Mouse (Mus musculus) lung, adult 18-20 months (tissue): Measurements from ENCODE around the gene Rgs12.

Experiments used
- DNase-seq, 2 experiments: peaks; one replicate each; pipeline ENCODE4 v3.0.0; 2022; ENCODE audit warnings: mixed read lengths in 2 of 2

Gene Rgs12

DNA sequence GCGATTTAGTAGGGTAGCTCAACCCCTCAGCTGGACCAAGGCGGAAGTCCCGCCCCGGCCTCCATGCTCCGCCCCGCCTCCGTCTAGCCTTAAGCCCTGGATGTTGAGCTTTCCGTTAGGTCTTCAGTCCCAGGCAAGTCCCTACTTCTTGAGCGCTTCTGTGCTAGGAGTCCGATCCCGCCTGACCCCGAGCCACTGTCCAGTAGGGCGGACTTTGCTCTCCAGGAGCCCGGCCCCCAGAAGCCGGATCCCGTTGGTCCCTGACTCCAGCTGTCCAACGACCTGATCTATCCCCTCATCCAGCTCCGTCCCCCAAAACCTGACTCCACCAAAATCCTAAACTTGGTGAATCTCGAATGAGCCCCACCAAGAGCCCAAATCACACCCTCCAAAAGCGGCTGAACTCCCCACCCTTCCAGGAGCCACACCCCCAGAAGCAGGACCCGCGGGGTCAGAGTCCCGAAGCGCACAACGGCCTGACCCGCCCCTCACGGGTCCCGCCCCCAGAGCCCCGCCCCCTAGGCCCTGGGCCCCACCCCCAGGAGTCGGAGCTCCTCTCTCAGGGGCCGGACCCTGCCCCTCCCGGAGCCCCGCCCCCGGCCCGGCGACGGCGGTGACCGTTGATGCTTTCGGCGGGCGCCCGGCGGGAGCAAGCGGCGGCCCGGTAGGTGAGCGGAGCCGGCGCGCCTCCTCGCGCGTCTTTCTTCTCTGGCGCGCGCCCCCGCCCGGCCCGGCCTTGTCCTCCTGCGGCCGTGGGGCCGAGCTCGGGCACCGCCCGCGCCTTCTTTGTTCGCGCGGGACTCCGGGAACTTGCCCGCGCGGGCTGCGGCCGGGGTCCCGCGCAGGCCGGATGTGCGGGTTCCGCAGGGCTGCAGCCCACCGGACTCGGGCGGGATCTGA, at the start of gene Rgs12:
Rgs12 (plus strand) TSS at position 585 of the 900 bp plus-strand sequence.
- DNase-seq: peak; percentile 86 to 92

DNA sequence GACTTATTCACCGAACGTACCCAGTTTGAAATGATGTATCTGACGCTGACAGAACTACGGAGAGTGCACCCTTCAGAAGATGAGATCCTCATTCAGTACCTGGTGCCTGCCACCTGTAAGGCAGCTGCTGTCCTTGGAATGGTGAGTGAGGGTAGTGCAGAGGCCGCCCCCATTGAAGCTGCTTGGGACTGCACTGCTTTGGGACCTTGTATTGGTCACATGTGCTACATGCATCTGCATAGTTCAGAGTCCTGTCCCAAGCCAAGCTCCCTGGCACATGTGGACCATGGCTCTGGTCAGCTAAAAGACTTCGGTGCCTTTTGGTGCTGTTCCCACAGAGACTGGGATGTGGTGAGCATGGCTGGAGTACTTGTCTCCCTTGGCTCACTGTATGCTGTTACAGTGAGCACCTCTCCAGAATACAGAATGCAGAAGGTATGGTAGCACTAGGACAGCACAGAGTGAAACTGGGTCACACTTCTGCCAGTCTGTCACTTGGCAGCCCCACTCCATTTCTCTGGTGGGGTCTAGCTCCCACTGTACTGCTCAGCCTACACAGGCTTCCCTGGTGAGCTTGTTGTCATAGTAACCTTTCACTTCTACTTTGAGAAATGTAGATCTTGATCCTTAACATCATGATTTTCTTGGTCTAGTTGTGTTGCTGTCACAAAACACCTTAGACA, 49.3 kb upstream of the Rgs12 start:
- DNase-seq: no peak

DNA sequence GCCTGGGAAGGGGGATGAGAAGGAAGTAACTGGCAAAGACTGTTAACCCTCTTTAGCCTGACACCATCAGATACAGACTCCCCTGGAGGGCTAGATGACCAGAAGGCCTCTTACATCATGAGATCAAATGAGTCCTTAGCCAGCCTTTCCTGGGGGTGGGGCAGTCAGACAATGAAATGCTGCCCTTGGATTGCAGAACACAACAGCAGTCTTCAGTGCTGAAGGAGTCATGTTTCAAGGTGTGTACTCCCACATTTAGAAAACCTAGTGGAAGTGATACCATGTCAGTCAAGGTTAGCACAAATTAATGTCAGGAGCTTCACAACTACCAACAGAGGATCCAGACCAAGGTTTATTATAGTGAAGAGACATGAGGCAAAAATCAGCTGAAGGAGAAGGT, 46.9 kb upstream of the Rgs12 start:
- peak; percentile 40 to 70 for DNase-seq

DNA sequence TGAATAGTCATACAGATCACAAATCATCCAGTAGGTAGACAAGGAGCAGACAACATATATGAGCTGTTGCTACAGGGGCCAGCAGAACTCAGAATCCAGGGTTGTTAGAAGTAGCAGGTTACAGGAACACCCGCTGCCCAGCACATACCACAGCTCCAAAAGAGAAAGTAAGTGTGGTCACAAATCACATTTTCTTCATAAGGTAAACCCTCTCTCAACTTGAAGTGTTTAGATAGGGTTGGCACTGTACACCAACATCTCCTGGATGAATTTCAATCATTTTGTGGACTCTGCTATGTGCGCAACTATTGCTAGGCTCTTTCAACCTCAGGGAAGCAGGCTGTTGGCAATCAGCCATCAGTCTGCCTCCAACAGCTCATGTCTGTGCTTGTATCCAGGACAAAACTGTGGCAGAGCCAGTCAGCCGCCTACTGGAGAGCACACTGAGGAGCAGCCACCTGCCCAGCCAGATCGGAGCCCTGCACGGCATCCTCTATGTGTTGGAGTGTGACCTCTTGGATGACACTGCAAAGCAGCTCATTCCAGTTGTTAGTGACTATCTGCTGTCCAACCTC, 46.3 kb upstream of the Rgs12 start:
- DNase-seq: peak; percentile 92 to 94

DNA sequence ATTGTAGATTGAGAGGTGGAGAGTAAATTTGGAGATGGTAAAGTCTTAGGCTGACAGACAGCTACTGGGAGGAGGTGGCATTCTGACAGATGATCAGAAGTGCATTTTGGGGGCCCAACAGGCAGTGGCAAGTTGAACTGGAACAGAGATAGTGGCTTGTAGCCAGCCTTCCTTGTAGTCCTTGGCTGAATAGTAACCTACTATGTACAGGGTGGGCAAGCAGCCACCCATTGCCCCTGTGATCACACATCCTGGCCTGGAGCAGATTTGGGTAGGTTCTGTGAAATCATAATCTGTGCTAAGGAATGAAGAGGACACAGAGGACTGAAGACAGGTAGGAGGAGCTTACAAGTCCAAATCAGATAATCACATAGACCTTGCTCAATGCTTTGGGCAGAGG, 44.8 kb upstream of the Rgs12 start:
- no peak for DNase-seq

DNA sequence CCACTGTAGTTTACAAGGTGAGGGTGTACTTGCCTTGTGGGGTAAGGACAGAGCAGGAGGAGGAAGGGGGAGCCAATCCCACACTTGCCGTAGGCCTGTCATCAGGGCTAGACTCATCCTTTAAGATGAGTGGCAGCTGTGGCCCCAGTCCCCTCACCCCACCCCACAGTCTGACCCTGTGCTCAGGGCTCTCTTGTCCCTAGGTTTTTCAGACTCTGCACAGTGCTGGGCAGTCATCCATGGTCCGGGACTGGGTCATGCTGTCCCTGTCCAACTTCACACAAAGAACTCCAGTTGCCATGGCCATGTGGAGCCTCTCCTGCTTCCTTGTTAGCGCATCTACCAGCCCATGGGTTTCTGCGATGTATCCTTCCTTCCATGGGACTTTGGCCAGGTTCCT, 42.0 kb upstream of the Rgs12 start:
- no peak for DNase-seq

DNA sequence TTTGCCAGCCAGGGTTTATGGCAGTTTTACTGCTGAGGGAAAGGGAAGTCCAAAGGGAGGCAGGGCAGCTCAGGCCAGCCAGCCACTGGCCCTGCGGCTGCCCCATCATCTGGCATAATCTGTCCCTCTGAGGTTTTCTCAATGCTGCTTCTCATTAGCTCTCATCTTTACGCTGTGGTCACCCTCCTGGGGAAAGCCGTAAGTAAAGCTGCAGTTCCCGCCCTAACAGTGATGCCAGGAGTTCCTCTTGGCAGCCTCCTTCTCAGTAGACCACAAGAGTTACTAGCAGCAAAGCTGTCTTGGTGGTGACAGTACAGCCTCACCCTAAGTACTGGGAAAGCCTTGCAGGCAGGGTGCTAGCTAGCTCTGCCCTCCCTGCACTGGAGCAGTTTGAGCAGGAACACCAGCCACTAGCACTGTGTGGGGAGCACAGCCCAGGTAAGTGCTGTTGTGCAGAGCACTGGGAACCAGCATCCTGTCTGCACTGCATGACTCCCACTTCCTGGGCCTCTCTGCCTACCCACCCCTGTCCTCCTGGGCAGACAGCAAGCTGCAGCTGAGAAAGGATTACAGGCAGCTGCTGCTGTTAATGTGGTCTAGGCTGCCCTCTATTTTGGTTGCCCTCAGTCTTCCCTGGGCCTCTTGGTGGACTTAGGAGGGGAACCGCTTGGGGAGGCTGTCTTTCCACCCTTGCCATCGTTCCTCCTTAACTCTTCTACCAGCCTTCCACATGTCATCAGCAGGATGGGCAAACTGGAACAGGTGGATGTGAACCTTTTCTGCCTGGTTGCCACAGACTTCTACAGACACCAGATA, 41.1 kb upstream of the Rgs12 start, which contains the start of gene Msantd1:
Msantd1 (plus strand) TSS at position 103 of the 816 bp plus-strand sequence.
- DNase-seq: no peak

DNA sequence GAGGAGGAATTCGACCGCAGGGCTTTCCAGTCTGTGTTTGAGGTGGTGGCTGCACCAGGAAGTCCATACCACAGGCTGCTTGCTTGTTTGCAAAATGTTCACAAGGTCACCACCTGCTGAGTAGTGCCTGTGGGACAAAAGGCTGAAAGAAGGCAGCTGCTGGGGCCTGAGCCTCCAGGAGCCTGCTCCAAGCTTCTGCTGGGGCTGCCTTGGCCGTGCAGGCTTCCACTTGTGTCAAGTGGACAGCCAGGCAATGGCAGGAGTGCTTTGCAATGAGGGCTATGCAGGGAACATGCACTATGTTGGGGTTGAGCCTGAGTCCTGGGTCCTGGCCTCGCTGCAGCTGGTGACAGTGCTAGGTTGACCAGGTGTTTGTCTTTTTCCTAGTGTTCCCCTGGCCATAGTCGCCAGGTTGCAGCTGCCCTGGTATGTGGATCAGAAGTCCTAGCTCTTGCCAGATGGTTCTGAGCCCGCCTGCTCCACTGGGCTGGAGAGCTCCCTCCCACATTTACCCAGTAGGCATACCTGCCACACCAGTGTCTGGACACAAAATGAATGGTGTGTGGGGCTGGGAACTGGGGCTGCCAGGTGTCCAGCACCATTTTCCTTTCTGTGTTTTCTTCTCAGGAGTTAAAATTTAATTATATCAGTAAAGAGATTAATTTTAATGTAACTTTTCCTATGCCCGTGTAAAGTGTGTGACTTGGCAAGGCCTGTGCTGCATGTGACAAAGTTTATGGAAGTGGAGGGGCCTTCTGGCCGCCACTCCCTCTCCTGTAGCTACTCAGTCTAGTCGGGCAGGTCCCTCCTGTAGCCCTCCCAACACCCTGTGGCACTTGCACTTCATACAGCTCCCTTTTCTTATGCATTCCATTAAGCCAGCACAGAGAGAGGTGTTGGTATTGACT, 40.3 kb upstream of the Rgs12 start:
- DNase-seq: peak; percentile 61 to 73

DNA sequence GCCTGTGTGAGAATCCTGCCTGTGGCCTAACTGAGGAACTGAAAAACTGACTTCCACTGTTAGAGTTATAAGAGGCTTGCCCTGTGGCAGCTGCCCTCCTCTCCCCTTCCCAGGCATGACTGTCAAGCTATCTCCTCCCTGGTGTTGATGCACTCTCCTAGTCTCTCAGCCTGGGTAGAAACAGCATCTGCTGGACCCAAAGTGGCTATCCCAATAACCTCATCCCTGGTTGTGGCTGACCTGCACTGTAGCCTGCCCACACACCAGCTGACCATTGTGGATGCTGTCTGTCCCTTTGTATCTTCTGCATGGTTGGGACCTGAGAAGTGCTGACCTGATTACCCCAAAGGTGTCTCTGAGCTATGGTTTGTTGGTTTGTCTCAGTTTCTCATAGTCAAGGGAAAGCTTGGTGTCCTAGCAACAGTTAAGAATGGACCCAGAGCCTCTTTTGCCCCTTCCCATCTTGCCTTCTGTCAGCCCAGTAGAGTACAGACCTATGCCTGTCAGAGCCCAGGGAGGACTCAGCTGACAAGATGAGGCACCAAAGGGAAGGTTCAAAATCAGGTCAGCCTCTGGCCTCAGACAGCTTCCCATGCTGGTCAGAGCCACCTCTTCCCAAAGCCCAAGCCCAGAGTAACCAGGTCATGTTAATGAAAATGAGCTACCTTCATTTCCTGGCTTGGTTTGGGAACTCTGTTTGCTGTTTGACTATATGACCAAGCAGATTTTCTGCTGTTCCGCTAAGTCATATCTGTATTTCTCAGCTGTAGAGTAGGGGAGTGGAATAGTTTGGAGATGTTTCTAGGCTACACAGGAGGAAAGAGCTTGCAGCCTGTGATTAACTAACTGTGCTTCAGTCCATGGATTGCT, 39.4 kb upstream of the Rgs12 start:
- DNase-seq: no peak

DNA sequence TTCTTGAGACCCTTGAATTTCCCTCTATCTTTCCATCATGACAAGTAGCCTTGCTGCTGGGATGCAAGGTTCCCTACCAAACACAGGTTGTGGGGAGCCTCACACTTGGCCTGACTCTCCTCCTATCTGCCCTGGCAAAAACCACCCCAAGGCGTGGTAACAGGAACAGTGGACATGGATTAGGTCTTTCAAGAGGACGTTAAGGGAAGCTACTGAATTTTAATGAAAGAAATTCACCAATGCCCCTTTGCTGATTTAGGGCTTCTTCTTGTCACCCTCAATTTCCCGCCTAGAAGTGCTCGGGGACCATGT, 38.8 kb upstream of the Rgs12 start:
- no peak for DNase-seq

DNA sequence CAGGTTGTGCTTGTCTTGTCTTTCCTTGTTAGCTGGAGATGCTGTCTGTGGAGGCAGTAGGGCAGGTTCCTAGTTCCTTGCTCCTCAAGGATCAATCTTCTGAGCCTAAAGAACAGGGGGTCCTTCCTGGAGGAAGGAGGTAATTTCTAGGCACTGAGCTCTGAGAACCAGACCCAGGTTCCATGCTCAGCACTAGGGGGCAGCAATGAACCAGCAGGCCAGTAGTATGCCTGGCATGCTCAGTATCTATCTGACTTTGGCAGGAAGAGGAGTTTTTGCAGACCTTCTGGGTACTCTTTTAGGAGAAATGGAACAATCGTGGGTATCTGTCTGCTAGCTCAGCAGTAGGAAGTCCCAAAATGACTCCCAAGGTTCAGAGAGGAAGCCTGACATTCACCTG, 33.4 kb upstream of the Rgs12 start:
- peak; percentile 61 to 81 for DNase-seq

DNA sequence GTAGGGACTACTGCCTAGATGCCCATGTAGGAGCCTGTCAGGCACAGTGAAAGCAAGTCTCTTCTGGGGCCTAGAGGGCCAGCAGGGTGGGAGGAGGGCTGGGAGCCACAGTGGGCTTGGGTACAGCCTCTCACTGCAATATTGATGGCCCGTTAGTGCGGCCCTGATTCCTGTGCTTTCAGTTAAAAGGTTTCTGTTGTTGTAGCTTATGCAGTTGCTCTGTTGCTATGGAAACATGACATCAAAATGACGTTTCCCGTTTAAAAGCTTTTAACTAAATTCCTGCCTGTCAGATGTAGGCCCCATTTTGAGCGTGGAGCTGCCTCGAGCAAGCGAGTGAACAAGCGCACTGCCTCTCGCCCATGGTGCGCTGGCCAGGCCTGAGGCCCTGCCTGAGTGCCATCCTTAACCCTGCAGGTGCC, 32.0 kb upstream of the Rgs12 start:
- no peak for DNase-seq

DNA sequence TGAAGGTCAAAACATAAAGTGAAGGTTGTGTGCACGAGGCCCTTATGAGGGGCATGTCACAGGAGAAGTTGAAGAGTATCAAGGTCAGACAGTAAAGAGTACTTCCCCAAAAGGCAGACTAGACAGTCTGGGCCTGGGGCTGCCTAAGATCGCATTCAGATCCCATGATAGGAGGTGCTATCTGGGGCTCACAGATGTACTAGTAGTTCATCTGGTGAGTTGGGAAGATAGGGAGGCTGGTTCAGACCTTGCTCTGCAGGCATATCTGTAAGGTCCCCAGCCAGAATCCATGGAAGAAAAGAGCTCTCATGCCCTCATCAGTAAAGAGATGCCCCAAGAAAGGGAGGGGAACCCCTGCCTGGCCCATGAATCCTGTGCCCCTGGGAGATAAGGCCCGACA, 30.5 kb upstream of the Rgs12 start:
- no peak for DNase-seq

DNA sequence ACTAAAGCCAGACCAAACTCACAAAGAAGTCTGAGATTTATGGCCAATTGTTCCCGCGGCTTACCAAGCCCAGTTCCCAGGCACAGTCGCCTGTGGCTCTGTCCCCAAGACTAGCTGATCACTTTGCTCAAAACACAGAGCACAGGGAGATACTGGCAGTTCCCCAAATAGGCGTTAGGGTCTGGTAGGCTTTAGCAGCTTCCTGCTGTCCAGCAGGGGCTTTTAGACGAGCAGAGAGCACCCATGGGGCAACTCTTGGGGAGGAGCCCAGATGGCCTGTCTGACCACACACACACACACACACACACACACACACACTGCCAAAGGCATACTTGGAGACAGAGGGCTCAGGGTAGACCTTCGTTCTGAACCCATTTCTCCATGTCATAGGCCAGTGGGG, 26.7 kb upstream of the Rgs12 start:
- no peak for DNase-seq

DNA sequence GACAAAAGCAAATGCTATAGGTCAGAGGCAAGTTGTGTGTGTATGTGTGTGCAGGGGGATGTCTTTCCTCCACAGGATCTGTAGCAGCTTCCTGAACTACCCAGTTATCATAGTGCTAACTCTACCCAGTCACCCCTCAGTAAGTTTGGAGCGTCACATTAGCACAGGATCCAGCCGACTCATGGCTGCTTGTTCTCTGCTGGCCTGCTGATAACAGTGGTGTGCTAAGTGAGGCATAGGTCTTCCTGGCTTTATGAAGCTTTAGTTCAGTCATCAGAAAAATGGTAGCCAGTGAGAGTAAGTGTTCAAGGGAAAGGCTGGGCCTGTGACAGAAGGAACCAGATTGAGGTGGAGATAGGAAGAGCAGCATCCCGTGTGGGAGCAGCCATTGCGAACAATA, 25.3 kb upstream of the Rgs12 start:
- DNase-seq: no peak

DNA sequence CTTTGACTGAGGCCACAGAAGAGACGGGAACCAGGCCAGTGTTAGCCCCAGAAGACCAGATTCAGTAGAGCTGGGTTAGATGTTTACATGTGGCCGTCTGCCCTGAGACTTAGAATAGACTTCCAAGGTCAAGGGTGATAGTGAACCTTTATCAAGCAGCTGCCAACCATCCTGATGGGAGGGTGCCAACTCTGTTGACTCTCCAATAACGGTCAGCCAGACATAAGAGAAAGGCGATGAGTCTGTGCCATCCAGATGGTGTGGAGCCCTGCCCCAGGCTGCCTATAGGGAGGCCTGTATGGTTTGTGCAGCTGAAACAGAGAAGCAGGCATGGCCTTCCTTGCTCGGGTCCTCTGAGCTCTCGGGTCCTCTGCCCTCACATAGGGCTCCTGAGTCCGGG, 24.7 kb upstream of the Rgs12 start:
- no peak for DNase-seq

DNA sequence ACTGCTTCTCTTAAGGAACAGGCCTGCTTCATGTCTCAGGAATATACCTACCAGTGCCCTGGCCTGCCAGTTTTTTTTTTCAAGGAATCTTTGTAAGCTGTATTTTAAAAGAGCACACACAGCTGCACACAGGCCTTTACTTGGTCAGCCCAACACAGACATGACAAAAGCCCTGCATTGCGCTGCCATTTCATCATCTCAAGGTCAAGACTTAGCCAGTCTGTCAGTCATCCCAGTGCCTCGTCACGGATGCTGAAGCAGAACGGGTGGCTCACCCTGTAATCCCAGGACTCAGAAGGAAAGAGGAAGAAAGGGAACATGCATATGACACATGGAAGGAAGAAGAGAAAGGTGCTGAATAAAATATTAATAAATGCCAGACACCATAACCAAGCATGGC, 21.6 kb upstream of the Rgs12 start:
- no peak for DNase-seq

DNA sequence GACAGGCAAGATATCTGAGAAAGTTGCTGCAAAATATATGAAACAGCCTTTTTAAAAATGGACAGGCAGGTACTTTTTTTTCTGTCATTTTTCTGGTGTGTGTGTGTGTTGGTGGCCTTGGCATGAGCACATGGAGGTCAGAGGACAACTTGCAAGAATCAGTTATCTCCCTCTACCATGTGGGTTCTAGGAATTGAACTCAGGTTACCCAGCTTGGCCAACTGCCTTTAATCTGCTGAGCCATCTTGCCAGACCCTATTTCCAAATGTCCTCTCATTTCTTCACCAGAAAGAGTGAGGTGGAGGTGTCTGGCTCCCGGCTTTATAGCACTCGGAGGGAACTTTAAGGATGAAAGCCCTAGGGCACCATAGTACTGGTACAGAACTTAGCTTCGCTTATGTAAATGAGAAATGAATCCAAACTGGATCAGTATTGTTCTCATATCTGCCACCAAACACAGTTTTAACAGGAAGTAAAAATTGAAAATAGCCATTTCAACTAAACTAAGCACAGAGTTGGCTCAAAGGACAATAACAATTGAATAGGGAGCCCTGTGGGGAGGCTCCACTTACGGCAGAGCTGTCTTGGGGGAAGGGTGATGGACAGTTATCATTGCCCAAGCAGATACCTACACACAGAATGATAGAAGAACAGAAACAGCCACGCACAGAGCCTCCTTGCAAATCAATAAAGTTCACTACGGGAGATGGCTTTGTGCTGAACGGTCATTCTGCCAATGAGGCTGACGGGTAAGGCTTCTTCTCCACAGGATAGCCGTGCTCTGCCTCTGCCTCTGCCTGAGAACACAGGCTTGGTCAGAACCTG, 18.9 kb upstream of the Rgs12 start:
- no peak for DNase-seq

DNA sequence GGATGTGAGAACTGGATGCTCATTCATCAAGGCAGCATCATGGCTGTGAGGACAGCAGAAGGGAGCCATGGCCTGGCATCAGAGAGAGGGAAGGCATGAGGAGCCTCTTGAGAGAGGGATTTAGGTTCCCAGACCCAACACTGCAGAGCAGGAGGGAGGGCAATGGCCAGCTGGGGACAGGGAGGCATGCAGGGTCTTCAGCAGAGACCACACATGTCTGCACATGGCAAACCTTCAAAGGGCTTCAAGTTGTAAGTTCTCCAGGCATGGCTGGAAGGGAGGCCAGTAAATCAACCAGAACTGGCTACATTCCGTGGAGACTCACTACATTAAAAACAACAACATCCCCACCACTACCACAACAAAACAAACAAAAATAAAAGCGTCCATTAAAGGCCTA, 18.2 kb upstream of the Rgs12 start:
- DNase-seq: no peak
